30 mouse cellular contexts compared by ENCODE assay signal in the genomic region with DNA sequence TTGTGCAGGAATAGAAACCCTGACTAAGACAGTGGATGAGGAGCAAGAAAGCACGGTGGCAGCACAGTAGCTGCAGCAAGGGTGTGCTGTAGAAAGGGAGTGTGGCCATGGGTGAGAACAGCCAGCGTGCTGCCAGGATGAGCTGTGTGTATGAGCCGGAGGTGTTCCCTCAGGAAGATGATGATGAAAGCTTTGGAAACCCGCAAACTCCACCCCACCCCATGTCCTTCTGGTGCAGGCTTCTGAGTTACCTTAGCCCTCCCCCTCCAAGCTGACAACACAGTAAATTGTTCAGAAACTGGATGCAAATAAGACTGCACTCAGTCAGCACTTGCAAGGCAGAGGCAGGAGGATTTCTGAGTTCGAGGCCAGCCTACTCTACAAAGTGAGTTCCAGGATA.
"Had no signal": no experiment of that assay in that cellular context is flagged by ENCODE, and none has a peak within 500 bp of the region (broad histone marks: within the 10 kb centered on the region; RNA-seq: fewer than 3 reads in every experiment).

No protein-coding gene starts in this region.

- H3K4me1 ChIP-seq: limb, embryonic 12.5 days; liver, embryonic 12.5 days; liver, embryonic 13.5 days; liver, embryonic 15.5 days; midbrain, embryonic 12.5 days; midbrain, embryonic 13.5 days; midbrain, embryonic 15.5 days; neural tube, embryonic 12.5 days; neural tube, embryonic 13.5 days had no signal

- H3K9me3 ChIP-seq: limb, embryonic 10.5 days; limb, embryonic 12.5 days; limb, embryonic 13.5 days; limb, embryonic 15.5 days; liver, embryonic 12.5 days; liver, embryonic 13.5 days; liver, embryonic 15.5 days; lung, embryonic 15.5 days; midbrain, embryonic 10.5 days; midbrain, embryonic 12.5 days; midbrain, embryonic 13.5 days; midbrain, embryonic 15.5 days; neural tube, embryonic 12.5 days; neural tube, embryonic 13.5 days had no signal

- ATAC-seq: liver, embryonic 12.5 days; liver, postnatal 0 days; lung, postnatal 0 days; midbrain, embryonic 13.5 days; midbrain, embryonic 15.5 days; midbrain, embryonic 16.5 days had no signal

- H3K4me2 ChIP-seq: limb, embryonic 12.5 days; limb, embryonic 13.5 days; limb, embryonic 15.5 days; liver, embryonic 11.5 days; liver, embryonic 12.5 days; liver, embryonic 13.5 days; liver, embryonic 15.5 days; lung, embryonic 14.5 days; lung, embryonic 15.5 days; midbrain, embryonic 11.5 days; midbrain, embryonic 12.5 days; midbrain, embryonic 13.5 days; midbrain, embryonic 15.5 days; neural tube, embryonic 12.5 days; neural tube, embryonic 13.5 days had no signal

- DNase-seq: left cerebral cortex, postnatal 4 days; liver; liver, embryonic 13.5 days; liver, postnatal 0 days; lung, adult 18-20 months; lung, adult 2 months; lung, embryonic 14.5 days; lung, postnatal 10 days; lung, postnatal 14 days; lung, postnatal 36 days; lung, postnatal 4 days; midbrain, embryonic 14.5 days had no signal

- H3K27me3 ChIP-seq: limb, embryonic 12.5 days; limb, embryonic 13.5 days; limb, embryonic 15.5 days; liver, embryonic 13.5 days; liver, embryonic 15.5 days; lung, embryonic 15.5 days; midbrain, embryonic 12.5 days; midbrain, embryonic 13.5 days; midbrain, embryonic 15.5 days; neural tube, embryonic 12.5 days; neural tube, embryonic 13.5 days had no signal

- H3K36me3 ChIP-seq: limb, embryonic 10.5 days; limb, embryonic 12.5 days; limb, embryonic 13.5 days; limb, embryonic 15.5 days; liver, embryonic 12.5 days; liver, embryonic 13.5 days; liver, embryonic 15.5 days; lung, embryonic 15.5 days; midbrain, embryonic 10.5 days; midbrain, embryonic 12.5 days; midbrain, embryonic 13.5 days; midbrain, embryonic 15.5 days; neural tube, embryonic 12.5 days; neural tube, embryonic 13.5 days had no signal

- H3K4me3 ChIP-seq: left cerebral cortex, adult 2 months; limb, embryonic 10.5 days; limb, embryonic 12.5 days; limb, embryonic 13.5 days; limb, embryonic 15.5 days; liver, embryonic 12.5 days; liver, embryonic 13.5 days; liver, embryonic 15.5 days; lung, embryonic 15.5 days; midbrain, embryonic 10.5 days; midbrain, embryonic 12.5 days; midbrain, embryonic 13.5 days; midbrain, embryonic 15.5 days; neural tube, embryonic 12.5 days; neural tube, embryonic 13.5 days had no signal
